Mouse (Mus musculus): Measurements from ENCODE around the gene Ephb1. TPM values are rescaled to one million over a fixed set of nuclear protein-coding genes. Genes with fewer than 3 reads are reported as not detected.

Ephb1 gene
- total and polyA plus RNA-seq, 3 experiments: not detected

DNA sequence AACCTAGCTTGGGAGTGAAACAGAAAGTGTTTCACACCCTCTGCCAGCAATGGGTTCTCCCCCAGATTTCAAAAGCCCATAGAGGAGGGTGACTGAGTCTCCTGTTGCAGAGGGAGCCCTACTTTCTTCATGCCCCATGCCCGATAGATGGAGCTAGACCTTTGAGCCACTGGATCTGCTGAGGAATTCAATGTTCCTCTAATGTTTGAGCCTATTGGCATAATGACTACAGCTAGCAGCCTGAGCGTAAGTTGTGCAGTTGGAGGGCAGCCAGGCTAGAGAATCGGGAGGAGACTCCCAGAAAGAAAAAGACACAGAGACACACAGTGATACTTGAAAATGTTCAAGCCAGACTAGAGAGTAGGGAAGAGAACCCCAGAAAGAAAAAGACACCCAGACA is 246.5 kb downstream of the Ephb1 start:
- Histone ChIP-seq H3K4me1 (ENCODE audit: control insufficient read depth in 1 of 2, insufficient read depth in 2 of 2, low read length in 2 of 2) (no peaks in the 10 kb centered on the region), H3K79me2 (ENCODE audit: control insufficient read depth, insufficient read depth, low read length, poor library complexity) (no peaks in the 10 kb centered on the region), H3K4me3 (ENCODE audit: control insufficient read depth in 1 of 2, insufficient read depth in 1 of 2, low read depth in 2 of 2, low read length in 2 of 2) (no peak overlapping the region), H3K9me3 (replicated peaks; ENCODE audit: insufficient read depth, low read length) (no peaks in the 10 kb centered on the region), H3K9ac (ENCODE audit: control insufficient read depth, low read depth, low read length, poor library complexity, severe bottlenecking) (no peak overlapping the region), H3K27me3 (ENCODE audit: control insufficient read depth in 1 of 2, insufficient read depth in 2 of 2, low read length in 2 of 2) (no peaks in the 10 kb centered on the region), H3K27ac (ENCODE audit: control insufficient read depth, low read depth, low read length) (no peak overlapping the region), H3K36me3 (ENCODE audit: control insufficient read depth in 1 of 2, insufficient read depth in 2 of 2, low read length in 2 of 2) (no peaks in the 10 kb centered on the region)
- TF ChIP-seq ZMIZ1 (IDR thresholded peaks at IDR 0.05; ENCODE audit: low read depth, low read length): no peak
- TF ChIP-seq MAFK (IDR thresholded peaks at IDR 0.05; ENCODE audit: borderline replicate concordance, low read depth, low read length): no peak
- TF ChIP-seq GABPA (IDR thresholded peaks at IDR 0.05; ENCODE audit: low read depth, low read length): no peak
- no peak for TF ChIP-seq CTCF (IDR thresholded peaks at IDR 0.05 in 2 of 3, conservative IDR thresholded peaks at IDR 0.05 in 1 of 3; ENCODE audit: control insufficient read depth in 1 of 3, insufficient read depth in 1 of 3, low read depth in 2 of 3, low read length in 3 of 3, poor library complexity in 1 of 3, severe bottlenecking in 1 of 3)
- no peak for DNase-seq (ENCODE audit: low read depth, low spot score)

DNA sequence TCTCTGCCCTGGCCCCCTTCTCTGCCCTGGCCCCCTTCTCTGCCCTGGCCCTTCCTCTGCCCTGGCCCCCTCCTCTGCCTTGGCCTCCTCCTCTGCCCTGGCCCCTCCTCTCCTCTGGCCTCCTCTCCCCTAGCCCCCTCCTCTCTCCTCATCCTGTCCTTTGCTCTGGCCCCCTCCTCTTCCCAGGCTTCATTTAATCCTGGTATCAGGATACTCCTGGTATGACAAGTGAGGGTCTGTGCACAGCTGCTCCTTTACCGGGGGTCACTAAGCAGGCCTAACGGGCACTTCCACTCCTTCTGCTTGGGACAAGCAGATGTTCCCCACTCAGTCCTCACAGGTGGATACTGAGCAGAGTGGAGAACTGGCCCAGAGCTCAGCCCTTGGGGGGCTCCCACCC is 247.3 kb downstream of the Ephb1 start:
- no peaks in the 10 kb centered on the region for H3K79me2 ChIP-seq (ENCODE audit: control insufficient read depth, insufficient read depth, low read length, poor library complexity)
- no peak overlapping the region for H3K4me3 ChIP-seq (ENCODE audit: control insufficient read depth in 1 of 2, insufficient read depth in 1 of 2, low read depth in 2 of 2, low read length in 2 of 2)
- no peaks in the 10 kb centered on the region for H3K4me1 ChIP-seq (ENCODE audit: control insufficient read depth in 1 of 2, insufficient read depth in 2 of 2, low read length in 2 of 2)
- no peaks in the 10 kb centered on the region for H3K27me3 ChIP-seq (ENCODE audit: control insufficient read depth in 1 of 2, insufficient read depth in 2 of 2, low read length in 2 of 2)
- no peak for TF ChIP-seq KAT2A (conservative IDR thresholded peaks at IDR 0.05; ENCODE audit: low read depth, low read length)
- no peak for TF ChIP-seq RCOR1 (IDR thresholded peaks at IDR 0.05; ENCODE audit: low read depth, low read length)
- no peak for TF ChIP-seq BHLHE40 (IDR thresholded peaks at IDR 0.05; ENCODE audit: borderline replicate concordance, low read depth, low read length)
- no peak for TF ChIP-seq EP300 (IDR thresholded peaks at IDR 0.05; ENCODE audit: low read depth in 1 of 2, low read length in 2 of 2)
- no peak for TF ChIP-seq USF2 (IDR thresholded peaks at IDR 0.05; ENCODE audit: borderline replicate concordance in 1 of 2, insufficient read depth in 1 of 2, low read depth in 1 of 2, low read length in 2 of 2)
- TF ChIP-seq CHD2 (IDR thresholded peaks at IDR 0.05; ENCODE audit: low read length): no peak
- no peak for TF ChIP-seq RAD21 (IDR thresholded peaks at IDR 0.05; ENCODE audit: low read depth, low read length)
- TF ChIP-seq HCFC1 (IDR thresholded peaks at IDR 0.05; ENCODE audit: low read depth, low read length): no peak
- TF ChIP-seq UBTF (IDR thresholded peaks at IDR 0.05; ENCODE audit: borderline replicate concordance, insufficient read depth, low read depth, low read length): no peak
- no peak for TF ChIP-seq GATA1 (IDR thresholded peaks at IDR 0.05; ENCODE audit: low read depth, low read length)
- no peak for TF ChIP-seq TBP (IDR thresholded peaks at IDR 0.05; ENCODE audit: low read depth, low read length)
- no peaks in the 10 kb centered on the region for H3K9me3 ChIP-seq (replicated peaks; ENCODE audit: insufficient read depth, low read length)
- no peak for DNase-seq (ENCODE audit: low read depth, low spot score)
- H3K9ac ChIP-seq (ENCODE audit: control insufficient read depth, low read depth, low read length, poor library complexity, severe bottlenecking): no peak overlapping the region
- no peaks in the 10 kb centered on the region for H3K36me3 ChIP-seq (ENCODE audit: control insufficient read depth in 1 of 2, insufficient read depth in 2 of 2, low read length in 2 of 2)
- H3K27ac ChIP-seq (ENCODE audit: control insufficient read depth, low read depth, low read length): no peak overlapping the region

DNA sequence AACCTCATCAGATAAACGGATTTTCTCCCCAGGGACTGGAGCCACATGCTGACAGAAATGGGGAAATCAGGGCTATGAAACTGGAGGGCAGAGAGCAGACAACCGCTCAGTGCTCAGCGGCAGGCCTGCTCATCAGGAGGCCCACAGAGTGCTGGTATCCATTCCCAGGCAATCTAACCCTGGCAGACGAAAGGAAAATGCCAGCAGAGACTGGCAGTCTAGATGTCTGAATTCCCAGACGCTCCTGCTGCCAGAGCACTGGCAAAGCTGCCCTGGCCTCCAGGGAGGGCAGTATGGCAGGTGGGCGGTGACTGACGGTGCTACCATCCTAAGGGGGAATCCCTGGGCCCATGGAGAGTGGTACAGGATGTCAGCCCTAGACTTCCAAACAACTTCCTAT is 257.7 kb downstream of the Ephb1 start:
- no peaks in the 10 kb centered on the region for H3K36me3 ChIP-seq (ENCODE audit: control insufficient read depth in 1 of 2, insufficient read depth in 2 of 2, low read length in 2 of 2)
- DNase-seq (ENCODE audit: low read depth, low spot score): no peak
- no peak overlapping the region for H3K4me3 ChIP-seq (ENCODE audit: control insufficient read depth in 1 of 2, insufficient read depth in 1 of 2, low read depth in 2 of 2, low read length in 2 of 2)
- no peak for TF ChIP-seq GATA1 (IDR thresholded peaks at IDR 0.05; ENCODE audit: low read depth, low read length)
- TF ChIP-seq POLR2AphosphoS5 (IDR thresholded peaks at IDR 0.05; ENCODE audit: borderline replicate concordance, low read depth, low read length): no peak
- TF ChIP-seq SIN3A (IDR thresholded peaks at IDR 0.05; ENCODE audit: low read length): no peak
- TF ChIP-seq SMC3 (IDR thresholded peaks at IDR 0.05; ENCODE audit: low read depth, low read length): no peak
- no peak for TF ChIP-seq TCF12 (IDR thresholded peaks at IDR 0.05; ENCODE audit: low read depth, low read length)
- TF ChIP-seq ZNF384 (IDR thresholded peaks at IDR 0.05; ENCODE audit: low read depth, low read length): no peak
- no peak for TF ChIP-seq UBTF (IDR thresholded peaks at IDR 0.05; ENCODE audit: borderline replicate concordance, insufficient read depth, low read depth, low read length)
- no peak for TF ChIP-seq ZKSCAN1 (IDR thresholded peaks at IDR 0.05; ENCODE audit: low read depth, low read length)
- TF ChIP-seq JUND (IDR thresholded peaks at IDR 0.05; ENCODE audit: low read depth, low read length): no peak
- TF ChIP-seq TBP (IDR thresholded peaks at IDR 0.05; ENCODE audit: low read depth, low read length): no peak
- no peak for TF ChIP-seq CHD2 (IDR thresholded peaks at IDR 0.05; ENCODE audit: low read length)
- H3K9ac ChIP-seq (ENCODE audit: control insufficient read depth, low read depth, low read length, poor library complexity, severe bottlenecking): no peak overlapping the region
- no peaks in the 10 kb centered on the region for H3K27me3 ChIP-seq (ENCODE audit: control insufficient read depth in 1 of 2, insufficient read depth in 2 of 2, low read length in 2 of 2)
- H3K4me1 ChIP-seq (ENCODE audit: control insufficient read depth in 1 of 2, insufficient read depth in 2 of 2, low read length in 2 of 2): no peaks in the 10 kb centered on the region
- H3K79me2 ChIP-seq (ENCODE audit: control insufficient read depth, insufficient read depth, low read length, poor library complexity): no peaks in the 10 kb centered on the region
- no peak overlapping the region for H3K27ac ChIP-seq (ENCODE audit: control insufficient read depth, low read depth, low read length)
- no peaks in the 10 kb centered on the region for H3K9me3 ChIP-seq (replicated peaks; ENCODE audit: insufficient read depth, low read length)
